Comparison of ENCODE assay signal across 11 mouse cellular contexts in genomic region chr4:111501441-111501840, GRCm38 (mm10).
"Had no signal": no experiment of that assay in that cellular context is flagged by ENCODE, and none has a peak within 500 bp of the region (broad histone marks: within the 10 kb centered on the region; RNA-seq: fewer than 3 reads in every experiment).

No protein-coding gene starts in this region.

- H3K9me3 ChIP-seq: intestine, embryonic 15.5 days; limb, embryonic 12.5 days; lung, embryonic 15.5 days; midbrain, embryonic 15.5 days; neural tube, embryonic 12.5 days had no signal

- H3K4me1 ChIP-seq: intestine, embryonic 15.5 days; limb, embryonic 12.5 days; lung, embryonic 15.5 days; midbrain, embryonic 15.5 days; neural tube, embryonic 12.5 days had no signal

- H3K27me3 ChIP-seq: intestine, embryonic 15.5 days; limb, embryonic 12.5 days; lung, embryonic 15.5 days; midbrain, embryonic 15.5 days; neural tube, embryonic 12.5 days had no signal

- H3K9ac ChIP-seq: intestine, embryonic 15.5 days; limb, embryonic 12.5 days; lung, embryonic 15.5 days; midbrain, embryonic 15.5 days; neural tube, embryonic 12.5 days had no signal

- H3K36me3 ChIP-seq: intestine, embryonic 15.5 days; limb, embryonic 12.5 days; lung, embryonic 15.5 days; midbrain, embryonic 15.5 days; neural tube, embryonic 12.5 days had no signal

- ATAC-seq: intestine, embryonic 15.5 days; midbrain, embryonic 15.5 days had no signal

- DNase-seq: kidney, adult 2 months; kidney, postnatal 25 days; layer of hippocampus, adult 9-11 months; layer of hippocampus, postnatal 36 days; lung, postnatal 36 days; thymus, postnatal 4 days had no signal

- H3K4me3 ChIP-seq: intestine, embryonic 15.5 days; limb, embryonic 12.5 days; lung, embryonic 15.5 days; midbrain, embryonic 15.5 days; neural tube, embryonic 12.5 days had no signal

- H3K4me2 ChIP-seq: intestine, embryonic 15.5 days; limb, embryonic 12.5 days; lung, embryonic 15.5 days; midbrain, embryonic 15.5 days; neural tube, embryonic 12.5 days had no signal

- H3K27ac ChIP-seq: intestine, embryonic 15.5 days; limb, embryonic 12.5 days; lung, embryonic 15.5 days; midbrain, embryonic 15.5 days; neural tube, embryonic 12.5 days had no signal
